Mouse (Mus musculus) neural tube, embryonic 14.5 days (tissue): ENCODE measurements around the gene Klf1. TPM values are rescaled to one million over a fixed set of nuclear protein-coding genes. Genes with fewer than 3 reads are reported as not detected.

Experiments used
- ATAC-seq: fragments of 200-750 bp; cut with Nextera tagmentation; 2 replicates; pipeline ENCODE4 v1.8.0; 2017; ENCODE audit warnings: low read depth, mild to moderate bottlenecking, moderate TSS enrichment, moderate library complexity
- H3K27ac ChIP-seq: fragments of 300-500 bp; sonication (generic); 2 replicates; pipeline ENCODE4 v1.5.1; 2014; ENCODE audit warnings: low read depth, mild to moderate bottlenecking, control low read depth, low read length, moderate library complexity, mixed read lengths
- H3K27me3 ChIP-seq: fragments of 300-500 bp; sonication (generic); 2 replicates; pipeline ENCODE4 v1.6.1; 2014; ENCODE audit warnings: low read length; ENCODE audit not compliant: control insufficient read depth, insufficient read depth
- H3K36me3 ChIP-seq: fragments of 300-500 bp; sonication (generic); 2 replicates; pipeline ENCODE4 v1.6.1; 2014; ENCODE audit warnings: low read length, mixed read lengths; ENCODE audit not compliant: control insufficient read depth, insufficient read depth
- H3K4me1 ChIP-seq: fragments of 300-500 bp; sonication (generic); 2 replicates; pipeline ENCODE4 v1.6.1; 2014; ENCODE audit warnings: low read length; ENCODE audit not compliant: control insufficient read depth, insufficient read depth
- H3K4me2 ChIP-seq: fragments of 300-500 bp; sonication (generic); 2 replicates; pipeline ENCODE4 v1.6.1; 2014; ENCODE audit warnings: mild to moderate bottlenecking, low read depth, low read length, control low read depth
- H3K4me3 ChIP-seq: fragments of 300-500 bp; sonication (generic); 2 replicates; pipeline ENCODE4 v1.5.1; 2014; ENCODE audit warnings: low read depth, low read length, control low read depth, mixed read lengths
- H3K9ac ChIP-seq: fragments of 300-500 bp; sonication (generic); replicated peaks from 2 replicates; pipeline ENCODE4 v1.6.1; 2014; ENCODE audit warnings: low read depth, mild to moderate bottlenecking, control low read depth, low read length, mixed read lengths
- H3K9me3 ChIP-seq: fragments of 300-500 bp; sonication (generic); 2 replicates; pipeline ENCODE4 v1.6.1; 2016; ENCODE audit warnings: low read length; ENCODE audit not compliant: control insufficient read depth
- WGBS: fragments of 180-500 bp; shearing (Covaris S2); extraction: QIAGEN DNeasy Blood & Tissue Kit; methylation state at CpG from one replicate; pipeline ENCODE4 v1.1.7; 2014; 5-methylcytosine and 5-hydroxymethylcytosine counted together
- microRNA-seq: library from miRNA; unstranded; fragments of <30 nt; microRNA quantifications from one replicate; pipeline ENCODE4, GENCODE M21; 2016
- polyA plus RNA-seq: library from polyadenylated mRNA; unstranded; fragments of >200 nt; fragmentation: Nextera tagmentation; extraction: Ambion mirVana; gene quantifications from 2 replicates; pipeline ENCODE4 v1.2.1, GENCODE M21; 2014

Gene Klf1
- polyA plus RNA-seq, 1 experiment from 2014 or later, result 0.44 TPM

DNA sequence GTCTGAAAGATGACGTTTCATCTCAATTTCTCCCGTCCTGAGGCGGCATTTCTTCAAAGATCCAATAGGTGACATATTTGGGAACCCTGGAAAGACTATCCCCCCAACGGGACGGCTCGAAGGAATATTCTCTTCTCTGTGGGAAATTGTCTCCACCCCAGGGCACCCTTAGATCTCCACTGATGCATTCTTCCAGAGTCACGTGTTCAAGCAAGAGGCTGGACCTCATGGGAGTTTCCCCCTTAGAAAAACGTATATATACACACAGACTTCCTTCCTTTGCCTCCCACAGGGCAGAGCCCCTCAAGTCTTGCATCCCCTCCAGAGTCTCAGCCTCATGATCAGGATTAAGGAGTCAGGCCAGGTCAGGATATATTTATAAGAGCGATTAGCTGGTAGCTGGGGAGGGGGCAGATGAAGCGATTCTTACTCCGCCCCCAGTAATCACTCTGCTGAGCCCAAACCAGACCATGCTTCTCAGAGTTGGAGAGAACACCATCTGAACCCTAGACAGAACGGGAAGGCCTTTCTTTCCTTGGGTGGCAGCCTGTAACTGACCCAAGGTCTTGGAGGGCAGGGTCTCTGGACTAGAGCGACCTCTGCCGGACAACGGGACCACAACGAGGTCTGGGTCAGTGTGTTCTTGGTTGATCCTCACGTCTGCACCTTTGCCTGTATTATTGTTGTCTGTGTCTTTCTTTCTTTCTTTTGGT is 45.0 kb downstream of the Klf1 start, which contains the start of gene Rtbdn:
TSS of gene Rtbdn (plus strand) at position 464 of the 713 bp plus-strand sequence.
- 0 out of 2 replicates have a peak, but pooled peaks cover 4% of the 10 kb centered on the region for H3K4me1 ChIP-seq
- peak within 1 kb of the TSS; percentile 84 for H3K9ac ChIP-seq
- no peaks in the 10 kb centered on the region for H3K9me3 ChIP-seq
- no peak for ATAC-seq
- H3K4me2 ChIP-seq, result peak within 1 kb of the TSS; percentile 69
- no peaks in the 10 kb centered on the region for H3K36me3 ChIP-seq
- peaks cover 10% of the 10 kb centered on the region for H3K27me3 ChIP-seq
- H3K4me3 ChIP-seq, result peak within 1 kb of the TSS; percentile 69
- peak within 1 kb of the TSS; percentile 79 for H3K27ac ChIP-seq
- 7% methylated on average over 17 of the region's 17 CpGs for WGBS

- Histone ChIP-seq H3K9ac (no peak overlapping the region), H3K27ac (no peak overlapping the region), H3K4me2 (peak overlapping the region; percentile 69; the same call in 1 of the 2 replicates), H3K9me3 (no peaks in the 10 kb centered on the region), H3K27me3 (peaks cover 10% of the 10 kb centered on the region), H3K4me1 (0 out of 2 replicates have a peak, but pooled peaks cover 4% of the 10 kb centered on the region), H3K4me3 (no peak overlapping the region; the same call in 1 of the 2 replicates), H3K36me3 (no peaks in the 10 kb centered on the region)
- no peak for ATAC-seq
- 14% methylated on average over 9 of the region's 9 CpGs for WGBS
Observed at GRCm38 (mm10) chr8:84947241-84947545, 45.5 kb downstream of the Klf1 start.

GRCm38 (mm10) chr8:84949753-84950152 is 48.0 kb downstream of the Klf1 start:
- H3K36me3 ChIP-seq, result no peaks in the 10 kb centered on the region
- H3K4me2 ChIP-seq, result no peak overlapping the region
- WGBS, result 23% methylated on average over 12 of the region's 12 CpGs
- ATAC-seq, result no peak
- no peaks in the 10 kb centered on the region for H3K9me3 ChIP-seq
- no peak overlapping the region for H3K4me3 ChIP-seq
- H3K9ac ChIP-seq, result no peak overlapping the region
- H3K27ac ChIP-seq, result no peak overlapping the region
- H3K27me3 ChIP-seq, result peaks cover 12% of the 10 kb centered on the region
- H3K4me1 ChIP-seq, result 0 out of 2 replicates have a peak, but pooled peaks cover 2% of the 10 kb centered on the region

DNA sequence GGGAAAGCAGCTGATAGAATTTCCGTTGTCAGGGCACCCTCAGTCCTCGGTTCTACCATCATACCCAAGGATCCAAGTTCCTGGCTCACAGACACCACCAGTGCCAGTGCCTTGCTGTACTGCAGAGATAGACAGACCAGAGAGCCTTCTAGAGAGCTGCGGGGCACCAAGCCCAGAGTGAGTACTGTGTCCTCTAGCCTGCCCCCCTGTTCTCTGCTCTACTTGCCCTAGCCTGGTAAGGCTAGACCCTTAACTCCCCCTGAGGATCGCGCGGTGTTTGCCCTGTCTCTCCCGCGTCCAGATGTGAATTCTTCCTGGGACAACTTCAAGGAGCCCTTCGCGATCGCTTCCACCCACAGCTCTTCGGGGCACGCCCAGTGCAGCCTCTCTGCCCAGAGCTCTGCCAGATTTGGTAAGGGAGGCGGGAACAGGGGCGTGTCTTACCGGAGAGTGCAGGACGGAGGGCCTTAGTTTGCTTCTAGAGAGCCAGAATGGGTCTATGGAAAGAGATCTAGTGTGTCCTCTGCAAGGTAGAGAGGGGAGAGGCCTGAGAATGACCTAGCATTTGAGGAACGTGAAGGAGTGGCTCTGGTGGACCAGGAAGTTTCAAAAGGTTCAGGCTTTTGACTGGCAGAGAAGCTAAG is 51.0 kb downstream of the Klf1 start:
- Histone ChIP-seq H3K4me2 (no peak overlapping the region), H3K4me3 (no peak overlapping the region), H3K36me3 (peaks cover 4% of the 10 kb centered on the region; the same call in 1 of the 2 replicates), H3K27ac (no peak overlapping the region), H3K9me3 (no peaks in the 10 kb centered on the region), H3K27me3 (peaks cover 10% of the 10 kb centered on the region; the same call in 1 of the 2 replicates), H3K4me1 (no peaks in the 10 kb centered on the region), H3K9ac (no peak overlapping the region)
- WGBS, result 10% methylated on average over 18 of the region's 18 CpGs
- no peak for ATAC-seq

Small RNA genes within 50 kb of the gene (microRNA-seq; reads per million reads assigned to microRNA genes)
- gene Gm24197, result not detected
- 1.7 reads per million for gene Mir7069

Other genes with a start within 250 kb of the Klf1 start
- gene Ier2, start 239.1 kb upstream of the Klf1 start, polyA plus RNA-seq, result 14.4 and 20.9 TPM in 2 replicates
- 59.8 and 70.2 TPM in 2 replicates for gene Trmt1, start 215.6 kb upstream of the Klf1 start, polyA plus RNA-seq
- gene Nacc1, start 214.1 kb upstream of the Klf1 start, polyA plus RNA-seq, result 15.3 and 16.6 TPM in 2 replicates
- gene Lyl1, start 200.5 kb upstream of the Klf1 start, polyA plus RNA-seq, result 1.3 and 3.6 TPM in 2 replicates
- gene G430095P16Rik, start 178.9 kb upstream of the Klf1 start, polyA plus RNA-seq, result 0.76 and 1.8 TPM in 2 replicates
- gene Nfix, start 101.6 kb upstream of the Klf1 start, polyA plus RNA-seq, result 68.2 and 91.5 TPM in 2 replicates
- 12.3 and 16.9 TPM in 2 replicates for gene Dand5, start 79.1 kb upstream of the Klf1 start, polyA plus RNA-seq
- 33.1 and 39.8 TPM in 2 replicates for gene Gadd45gip1, start 70.4 kb upstream of the Klf1 start, polyA plus RNA-seq
- gene Rad23a, start 61.3 kb upstream of the Klf1 start, polyA plus RNA-seq, result 69.4 and 78.1 TPM in 2 replicates
- gene Calr, start 55.0 kb upstream of the Klf1 start, polyA plus RNA-seq, result 615 and 623 TPM in 2 replicates
- gene Farsa, start 44.9 kb upstream of the Klf1 start, polyA plus RNA-seq, result 90.9 and 98.2 TPM in 2 replicates
- 14.2 and 24.5 TPM in 2 replicates for gene Syce2, start 29.8 kb upstream of the Klf1 start, polyA plus RNA-seq
- gene Gcdh, start 8.0 kb upstream of the Klf1 start, polyA plus RNA-seq, result 33.5 and 34.2 TPM in 2 replicates
- 5.0 and 5.3 TPM in 2 replicates for gene Dnase2a, start 6.6 kb downstream of the Klf1 start, polyA plus RNA-seq
- 75.6 and 79.8 TPM in 2 replicates for gene Mast1, start 35.4 kb downstream of the Klf1 start, polyA plus RNA-seq
- 1.3 and 3.5 TPM in 2 replicates for gene Rtbdn, start 45.1 kb downstream of the Klf1 start, polyA plus RNA-seq
- not detected in 2 replicates for gene Gm49661, start 67.5 kb downstream of the Klf1 start, polyA plus RNA-seq
- 1,214 and 1,252 TPM in 2 replicates for gene Prdx2, start 67.7 kb downstream of the Klf1 start, polyA plus RNA-seq
- gene Rnaseh2a, start 67.8 kb downstream of the Klf1 start, polyA plus RNA-seq, result 45.7 and 48.0 TPM in 2 replicates
- gene Junb, start 76.8 kb downstream of the Klf1 start, polyA plus RNA-seq, result 5.4 and 8.4 TPM in 2 replicates
- 25.5 and 31.2 TPM in 2 replicates for gene Hook2, start 88.7 kb downstream of the Klf1 start, polyA plus RNA-seq
- 0.12 TPM in 1 of 2 replicates, not detected in the other for gene Best2, start 112.6 kb downstream of the Klf1 start, polyA plus RNA-seq
- 119 and 128 TPM in 2 replicates for gene Asna1, start 123.4 kb downstream of the Klf1 start, polyA plus RNA-seq
- gene Trir, start 124.9 kb downstream of the Klf1 start, polyA plus RNA-seq, result 153 and 161 TPM in 2 replicates
- 30.8 and 45.8 TPM in 2 replicates for gene Tnpo2, start 135.0 kb downstream of the Klf1 start, polyA plus RNA-seq
- 57.0 and 66.3 TPM in 2 replicates for gene Fbxw9, start 158.1 kb downstream of the Klf1 start, polyA plus RNA-seq
- gene Gm5741, start 166.1 kb downstream of the Klf1 start, polyA plus RNA-seq, result 1.4 TPM in 1 of 2 replicates, not detected in the other
- 115 and 123 TPM in 2 replicates for gene Dhps, start 169.8 kb downstream of the Klf1 start, polyA plus RNA-seq
- gene Wdr83os, start 178.8 kb downstream of the Klf1 start, polyA plus RNA-seq, result 120 and 134 TPM in 2 replicates
- gene Wdr83, start 179.4 kb downstream of the Klf1 start, polyA plus RNA-seq, result 47.2 and 47.9 TPM in 2 replicates
- 15.4 and 20.9 TPM in 2 replicates for gene Man2b1, start 181.3 kb downstream of the Klf1 start, polyA plus RNA-seq
- gene Zfp791, start 221.2 kb downstream of the Klf1 start, polyA plus RNA-seq, result 2.9 and 3.5 TPM in 2 replicates
- gene Cks1brt, start 250.0 kb downstream of the Klf1 start, polyA plus RNA-seq, result not detected in 2 replicates